Mouse (Mus musculus) lung, postnatal 0 days (tissue): ENCODE data around the gene Olfr273.

Experiments used
- CTCF ChIP-seq: IDR thresholded peaks from 2 replicates; pipeline ENCODE4 v1.5.1; 2016; ENCODE audit warnings: antibody characterized with exemption, mild to moderate bottlenecking
- EP300 ChIP-seq: IDR thresholded peaks from 2 replicates; pipeline ENCODE4 v1.6.1; 2016; ENCODE audit warnings: antibody characterized with exemption, mild to moderate bottlenecking, control low read depth

DNA sequence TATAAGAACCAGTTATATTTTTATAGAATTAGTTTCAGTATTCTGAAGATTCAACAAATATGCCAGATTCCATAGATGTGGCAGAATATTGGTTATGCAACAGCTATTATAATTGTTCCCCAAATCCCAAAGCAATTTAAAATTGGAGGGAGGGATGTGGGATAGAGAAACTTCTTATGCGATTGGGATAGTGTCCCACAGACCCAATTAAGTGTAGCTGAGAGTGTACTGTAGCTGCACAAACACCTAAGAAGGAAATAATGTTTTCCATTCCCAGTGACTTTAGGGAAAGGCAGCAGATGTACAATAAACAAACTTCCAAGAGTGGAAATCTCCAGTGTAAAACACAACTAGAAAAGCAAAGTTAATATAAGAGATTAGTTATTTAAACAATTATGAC is at the start of gene Olfr273:
- TF ChIP-seq EP300 = no peak
- no peak for TF ChIP-seq CTCF
